Mouse (Mus musculus) spleen, adult 12 weeks (tissue): ENCODE results near the gene Trio.

ENCODE experiments used
- DNase-seq: peaks from one replicate; pipeline ENCODE4 v3.0.0; 2022; ENCODE audit warnings: low spot score

Gene Trio

DNA sequence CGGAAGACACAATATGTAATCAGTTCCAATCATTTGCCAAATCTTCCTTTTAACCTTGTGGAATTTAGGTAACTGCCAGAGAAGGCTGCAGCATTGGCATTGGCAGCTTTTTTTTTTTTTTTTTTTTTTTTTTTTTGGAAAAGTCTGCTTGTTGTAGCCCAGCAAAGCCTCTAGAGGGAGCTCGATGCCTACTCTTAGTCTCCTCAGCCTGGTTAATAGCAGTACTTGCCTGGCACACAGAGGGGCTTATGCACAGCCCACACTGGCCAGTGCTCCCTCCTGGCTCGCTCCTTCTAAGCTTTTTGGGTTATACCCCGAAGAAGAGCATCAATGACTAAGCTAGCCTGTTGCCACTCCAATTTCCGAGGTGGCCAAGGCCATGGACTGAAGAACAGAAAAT, 106.1 kb downstream of the Trio start:
- peak; percentile 12 for DNase-seq

DNA sequence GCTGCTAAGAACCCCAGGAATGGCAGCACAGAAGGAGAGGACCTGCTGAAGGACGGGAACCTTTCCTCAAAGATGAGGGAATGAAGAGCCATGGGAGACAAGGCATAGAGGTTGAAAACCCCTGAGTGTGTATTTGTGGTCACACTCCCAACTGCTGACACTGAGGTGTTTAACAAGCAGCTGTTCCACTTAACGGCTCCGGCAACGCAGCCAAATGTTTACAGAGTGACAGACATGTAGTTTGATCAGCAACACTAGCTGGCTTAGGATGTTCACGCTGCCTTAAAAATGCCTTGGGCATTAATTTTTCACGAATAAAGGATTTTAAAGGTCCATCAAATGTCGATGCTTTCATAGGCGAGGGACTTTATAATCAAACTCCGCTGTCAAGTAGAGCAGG, 106.8 kb downstream of the Trio start:
- no peak for DNase-seq

DNA sequence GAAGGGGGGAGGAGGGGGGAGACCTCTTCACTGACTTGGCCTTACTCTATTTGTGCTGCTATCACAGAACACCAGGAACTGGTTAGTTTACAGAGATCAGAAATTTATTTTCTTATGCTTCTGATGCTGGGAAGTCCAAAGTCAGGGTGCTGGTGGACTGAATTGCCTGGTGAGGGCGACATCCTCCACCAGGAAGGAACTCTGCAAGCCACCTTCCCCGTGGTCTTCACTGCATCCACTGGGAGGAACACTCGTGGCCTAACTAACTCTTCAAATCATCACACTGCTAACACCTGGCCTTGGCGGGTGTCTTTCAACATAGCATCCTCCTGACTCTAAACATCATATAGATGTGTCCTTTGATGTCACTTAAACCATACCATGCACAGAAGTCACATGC, 109.4 kb downstream of the Trio start:
- no peak for DNase-seq

DNA sequence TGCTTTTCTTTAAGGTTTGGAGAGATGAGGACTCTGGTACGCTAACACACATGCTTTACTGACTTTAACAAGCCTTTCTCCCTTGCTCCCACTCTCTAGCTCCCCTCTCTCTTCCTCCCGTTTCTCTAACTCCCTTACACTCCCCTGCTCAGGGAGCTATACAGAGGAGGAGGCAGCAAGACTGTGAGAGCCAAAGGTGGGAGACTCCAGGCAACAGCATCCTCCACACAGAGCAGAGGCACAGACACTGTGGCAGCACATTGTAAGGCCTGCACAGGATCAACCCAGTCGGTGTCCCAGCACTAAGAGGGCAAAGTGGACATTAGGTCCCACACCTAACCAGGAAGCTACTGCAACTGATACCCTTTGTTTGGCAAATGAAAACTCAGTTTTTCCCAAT, 112.6 kb downstream of the Trio start:
- DNase-seq, result no peak

DNA sequence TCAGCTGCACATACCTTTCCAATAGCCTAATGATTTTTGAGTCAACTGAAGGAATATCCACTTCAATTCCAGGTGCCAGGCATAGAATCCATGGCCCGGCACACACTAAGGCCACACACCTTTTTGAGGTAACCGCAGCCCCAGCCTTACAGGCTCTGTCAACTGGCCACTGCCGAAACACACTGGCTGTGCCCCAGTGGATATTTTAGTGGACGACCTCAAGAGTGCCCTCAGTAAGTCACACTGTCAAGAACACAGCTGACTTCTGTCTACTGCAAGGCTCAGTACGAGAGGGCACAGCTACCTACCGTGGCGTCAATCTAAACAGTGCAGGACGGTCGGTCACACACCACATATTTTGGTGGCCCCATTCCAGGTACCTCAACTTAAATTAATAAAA, 114.5 kb downstream of the Trio start:
- DNase-seq, result no peak

DNA sequence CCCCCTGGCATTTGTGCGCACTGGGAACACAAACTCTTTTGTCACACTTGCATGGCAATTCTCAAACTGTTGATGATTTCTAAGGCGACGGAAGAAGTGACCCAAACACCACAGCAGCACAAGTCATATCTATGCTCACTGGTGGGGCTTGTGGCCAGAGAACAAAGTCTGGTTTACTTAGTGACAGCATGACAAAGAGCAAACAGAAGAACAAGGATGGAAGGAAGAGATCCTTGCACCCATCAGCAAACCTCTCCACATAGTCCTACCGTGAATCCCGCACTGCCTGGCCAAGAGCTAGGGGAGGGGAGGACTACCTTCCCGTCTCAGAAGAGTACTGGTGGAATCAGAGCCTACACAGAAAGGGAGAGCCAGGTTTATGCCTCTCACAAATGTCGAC, 115.5 kb downstream of the Trio start:
- DNase-seq, result no peak

DNA sequence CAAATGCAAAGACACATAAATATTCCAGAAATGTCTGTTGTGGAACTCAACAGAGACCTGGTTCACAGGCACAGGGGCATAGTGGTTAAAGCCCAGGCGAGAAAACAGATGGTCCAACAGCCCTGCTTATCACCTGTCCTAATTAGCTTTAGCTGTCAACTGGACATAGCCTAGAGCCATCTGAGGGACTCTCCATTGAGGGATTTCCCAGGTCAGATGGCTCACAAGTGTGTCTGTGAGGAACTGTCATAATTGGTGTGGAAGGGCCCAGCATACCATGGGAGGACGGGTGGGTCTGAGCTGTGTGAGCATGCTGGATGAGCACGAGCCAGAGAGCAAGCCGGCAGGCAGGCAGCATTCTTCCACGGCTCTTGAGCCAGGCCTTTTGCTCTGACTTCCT, 118.0 kb downstream of the Trio start:
- no peak for DNase-seq

DNA sequence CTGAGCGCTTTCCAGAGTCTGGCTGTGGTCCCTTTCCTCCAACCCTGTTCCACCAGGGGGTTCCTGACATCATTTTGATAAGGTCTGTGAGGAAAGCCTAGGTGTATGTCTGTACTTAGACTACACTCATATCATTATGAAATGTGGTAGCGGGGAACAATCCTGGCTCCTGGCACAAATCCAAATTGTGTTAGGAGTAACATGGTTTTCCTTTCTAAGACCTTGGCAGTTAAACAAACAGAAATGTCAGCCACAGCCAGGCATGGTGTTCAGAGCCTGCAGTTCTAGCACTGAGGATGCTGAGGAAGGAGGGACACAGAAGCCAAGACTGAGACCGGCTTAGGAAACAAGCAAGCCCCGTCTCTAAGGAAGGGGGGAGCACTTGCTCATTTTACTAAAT, 119.2 kb downstream of the Trio start:
- no peak for DNase-seq

DNA sequence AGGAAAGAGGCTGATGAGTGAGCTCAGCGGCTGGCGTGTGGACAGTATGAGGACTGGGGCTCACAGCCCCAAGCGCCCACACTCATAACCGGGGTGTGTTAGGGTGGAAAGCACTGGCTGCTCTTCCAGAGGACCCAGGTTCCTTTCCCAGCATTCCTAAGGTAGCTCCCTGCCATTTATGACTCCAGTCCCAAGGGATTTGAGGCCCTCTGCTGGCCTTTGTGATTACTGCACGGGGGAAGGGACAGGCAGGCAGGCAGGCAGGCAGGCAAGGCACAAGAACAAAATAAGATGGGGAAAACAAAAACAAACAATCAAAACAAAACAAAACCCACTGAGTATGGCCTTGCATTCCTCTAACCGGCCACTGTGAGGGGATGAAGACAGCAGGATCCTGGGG, 120.3 kb downstream of the Trio start:
- DNase-seq, result no peak

DNA sequence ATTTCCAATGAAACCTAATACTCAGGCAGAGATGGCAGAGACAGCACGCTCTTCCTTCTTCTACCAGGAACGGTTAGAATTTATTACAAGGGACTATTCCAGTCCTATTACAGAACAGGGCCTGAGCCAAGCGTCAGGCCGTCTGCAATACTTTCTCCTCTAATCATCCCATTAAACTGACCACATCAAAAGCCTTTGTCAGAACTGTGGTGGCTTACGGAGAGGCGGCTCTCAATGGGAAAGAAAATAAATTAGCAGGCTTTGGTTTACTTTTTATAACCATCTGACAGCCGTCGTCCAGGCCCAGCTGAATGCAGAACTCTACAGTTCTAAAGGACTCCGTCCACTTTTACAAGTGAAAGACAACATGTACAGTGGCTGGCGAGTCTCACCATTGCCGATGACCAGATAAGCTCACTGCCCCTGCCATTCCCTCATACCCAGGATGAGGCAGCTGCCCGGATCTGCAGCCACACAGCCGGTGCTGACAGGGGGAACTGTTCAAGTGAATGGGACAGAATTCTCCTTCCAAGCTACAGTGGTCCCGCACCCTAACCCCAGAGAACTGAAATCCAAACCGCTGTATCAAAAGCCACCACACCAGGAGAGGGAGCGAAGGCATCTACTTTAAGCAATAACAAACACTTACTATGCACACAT, 121.2 kb downstream of the Trio start:
- no peak for DNase-seq

DNA sequence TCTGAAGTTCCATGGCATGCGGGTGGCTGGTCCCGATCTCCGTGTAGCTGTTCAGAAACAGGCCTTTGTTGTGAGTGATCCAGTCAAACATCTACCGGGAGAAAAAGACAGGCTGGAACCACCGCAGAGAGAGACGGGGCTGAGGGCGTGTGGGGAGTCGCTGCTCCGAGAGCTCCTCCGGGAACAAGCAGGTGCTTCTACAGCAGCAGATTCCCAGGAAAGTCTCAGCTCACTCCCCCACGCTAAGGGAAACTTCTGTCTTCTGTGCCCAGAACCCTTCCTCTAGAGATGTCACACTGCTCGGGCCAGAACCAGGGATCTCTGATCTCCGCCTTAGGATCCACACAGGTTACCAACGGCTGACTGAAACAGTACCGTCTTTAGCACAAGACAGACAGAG, 124.4 kb downstream of the Trio start:
- no peak for DNase-seq

DNA sequence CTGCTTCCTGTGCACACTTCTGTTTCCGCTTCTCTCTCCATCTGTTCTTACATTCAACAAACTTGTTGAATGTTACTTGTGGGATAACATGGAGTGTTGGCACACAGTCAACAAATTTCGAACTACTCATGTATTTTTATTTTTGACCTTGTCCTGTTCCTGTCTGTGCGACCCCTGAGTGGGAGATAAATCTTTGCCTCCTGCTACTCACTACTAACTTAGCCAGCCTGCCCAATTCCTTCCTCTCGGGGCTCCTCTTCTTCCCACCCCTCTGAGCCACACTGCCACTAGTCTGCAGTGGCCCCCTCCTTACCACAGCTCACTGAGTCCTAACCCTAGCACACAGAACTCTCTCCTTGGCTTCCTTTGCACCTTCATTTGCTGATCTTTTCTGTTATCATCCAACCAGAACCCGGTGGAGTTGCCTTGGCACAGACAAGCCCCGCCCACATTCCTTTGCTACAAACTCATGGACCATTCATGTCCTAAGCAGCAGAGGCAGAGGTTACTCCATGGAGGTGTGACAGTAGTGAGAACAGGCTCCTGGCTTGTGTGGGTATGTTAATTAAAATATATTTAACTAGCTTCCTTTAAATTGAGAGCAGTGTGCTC, 126.7 kb downstream of the Trio start:
- no peak for DNase-seq

DNA sequence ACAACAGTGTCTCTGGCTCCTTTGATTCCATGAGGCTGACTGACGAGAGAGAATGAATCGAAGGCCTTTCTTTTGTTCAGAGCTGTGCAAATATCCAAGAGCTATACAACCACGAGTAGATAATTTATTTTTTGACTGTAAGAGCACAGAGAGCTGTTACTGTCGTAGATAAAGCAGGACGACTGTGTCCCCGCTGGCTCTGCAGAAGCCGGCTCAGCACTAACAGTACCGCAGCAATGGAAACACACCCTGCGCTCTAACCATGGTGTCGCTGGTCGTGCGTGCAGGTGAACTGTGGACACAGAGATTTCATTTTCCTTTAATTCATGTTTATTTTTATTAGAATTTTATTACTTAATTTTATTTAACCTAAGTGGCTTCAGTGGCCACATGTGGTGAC, 131.5 kb downstream of the Trio start:
- no peak for DNase-seq

DNA sequence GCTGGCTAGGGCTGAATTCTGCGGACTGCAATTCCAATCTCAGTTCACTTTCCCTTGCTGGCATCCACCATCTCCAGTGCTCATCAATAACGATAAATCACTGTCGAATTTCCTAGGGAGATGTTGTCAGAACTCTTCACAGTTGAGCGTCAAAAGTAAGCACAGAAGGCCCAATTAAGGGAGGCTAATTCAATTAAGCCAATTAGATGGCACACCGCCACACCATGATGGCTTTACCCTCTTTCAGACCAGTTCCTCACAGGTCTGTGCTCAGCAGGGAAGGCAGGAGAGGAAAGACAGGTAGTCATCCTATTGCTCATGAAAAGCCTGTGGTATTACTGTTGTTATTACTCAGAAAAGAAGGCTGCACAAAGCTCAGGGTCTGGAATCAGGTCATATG, 133.6 kb downstream of the Trio start:
- DNase-seq, result no peak

DNA sequence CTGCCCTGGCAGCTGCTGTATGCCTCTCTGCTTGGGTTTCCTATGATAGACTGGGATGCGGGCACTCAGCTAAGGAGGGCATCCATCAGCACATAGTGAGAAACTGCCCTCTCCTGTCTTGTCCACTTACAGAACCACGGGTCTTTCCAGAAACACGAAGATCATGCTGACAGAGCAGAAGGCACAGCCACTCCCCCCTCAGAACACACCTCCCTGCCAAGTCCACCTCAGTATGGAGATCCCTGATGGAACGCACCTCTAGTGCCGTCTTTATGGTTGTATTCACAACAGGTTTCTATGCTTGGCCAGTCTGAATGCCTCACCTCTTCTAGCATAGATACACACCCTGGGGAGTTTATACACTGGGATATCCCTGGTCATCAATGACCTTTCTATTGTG, 135.0 kb downstream of the Trio start:
- DNase-seq, result no peak

DNA sequence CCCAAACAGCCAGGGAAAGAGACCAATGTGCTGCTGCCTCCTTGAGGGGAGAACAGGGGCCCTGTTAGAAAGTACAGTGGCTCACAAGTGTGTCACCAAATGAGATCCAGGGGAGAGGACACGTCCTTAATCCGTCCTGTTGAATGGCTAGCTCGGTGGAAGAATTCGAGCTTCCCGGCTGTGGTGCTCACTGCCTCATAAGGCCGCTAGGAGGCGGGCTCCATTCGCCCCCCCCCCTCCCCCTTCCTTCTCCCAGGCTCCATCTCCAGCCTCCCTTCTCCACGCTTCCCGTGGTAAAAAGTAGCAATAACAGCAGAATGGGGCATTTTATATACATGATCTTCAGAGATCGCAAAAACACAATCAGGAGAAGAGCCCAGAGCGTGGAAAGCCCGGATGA, 137.5 kb downstream of the Trio start:
- no peak for DNase-seq

DNA sequence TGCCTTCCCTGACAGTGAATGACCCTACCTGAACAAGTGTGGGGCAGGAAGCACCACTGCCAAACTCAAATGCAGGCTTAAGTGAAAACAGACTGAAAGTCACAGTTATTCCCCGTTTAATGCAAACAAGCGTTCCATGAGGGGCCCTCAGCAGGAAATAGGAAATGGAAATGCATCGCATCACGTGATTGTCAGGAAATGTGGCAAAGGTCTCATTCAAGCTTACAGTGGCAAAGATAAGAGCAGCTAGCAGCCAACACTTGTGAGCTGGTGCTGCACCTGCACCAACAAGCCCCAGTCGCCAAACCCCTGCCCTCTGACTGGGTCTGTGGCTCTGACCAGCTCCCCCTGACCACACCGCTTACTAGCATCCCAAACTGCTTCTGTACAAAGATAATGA, 138.7 kb downstream of the Trio start:
- DNase-seq, result no peak

DNA sequence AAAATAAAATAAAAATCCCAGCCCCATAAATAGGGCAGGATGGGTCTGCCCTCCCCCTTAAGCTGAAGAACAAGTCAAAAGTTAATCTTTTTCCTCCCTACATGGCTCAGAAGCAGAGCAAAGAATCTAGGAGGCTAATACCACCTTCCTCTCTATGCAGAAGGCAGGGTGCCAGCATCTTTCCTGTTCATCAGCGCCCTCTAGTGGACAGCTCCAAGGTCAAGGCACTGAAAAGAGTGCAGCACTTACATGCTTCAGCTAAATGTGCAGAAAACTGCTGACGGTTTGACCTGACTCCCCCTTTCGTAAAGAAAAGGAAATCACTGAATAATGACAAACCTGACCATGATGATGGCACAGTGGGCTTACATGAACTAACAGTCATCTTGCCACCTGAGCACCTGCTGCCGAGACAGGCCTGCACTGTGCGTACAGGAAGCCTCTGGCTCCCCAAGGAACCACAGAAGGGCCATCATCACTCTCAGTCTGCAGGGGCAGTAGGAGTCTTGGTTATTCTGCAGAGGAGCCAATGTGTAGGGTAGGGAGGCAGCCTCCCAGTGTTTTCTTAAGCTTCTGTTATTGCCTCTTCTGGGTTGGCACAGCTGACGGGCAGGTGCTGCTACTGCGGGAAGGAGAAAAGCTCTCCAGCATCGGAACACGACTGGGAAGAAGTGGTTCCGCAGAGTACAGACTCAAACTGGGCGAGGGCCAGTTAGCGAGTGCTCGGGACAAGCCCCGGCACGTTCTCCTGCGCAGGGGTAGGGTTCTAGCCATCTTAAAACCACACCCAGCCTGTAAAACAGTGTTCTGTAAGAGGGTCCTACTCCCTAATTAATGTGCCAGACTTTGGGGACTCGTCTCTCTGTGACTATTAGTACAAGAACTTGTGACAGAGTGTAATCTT, 141.0 kb downstream of the Trio start:
- DNase-seq, result peak; percentile 45

DNA sequence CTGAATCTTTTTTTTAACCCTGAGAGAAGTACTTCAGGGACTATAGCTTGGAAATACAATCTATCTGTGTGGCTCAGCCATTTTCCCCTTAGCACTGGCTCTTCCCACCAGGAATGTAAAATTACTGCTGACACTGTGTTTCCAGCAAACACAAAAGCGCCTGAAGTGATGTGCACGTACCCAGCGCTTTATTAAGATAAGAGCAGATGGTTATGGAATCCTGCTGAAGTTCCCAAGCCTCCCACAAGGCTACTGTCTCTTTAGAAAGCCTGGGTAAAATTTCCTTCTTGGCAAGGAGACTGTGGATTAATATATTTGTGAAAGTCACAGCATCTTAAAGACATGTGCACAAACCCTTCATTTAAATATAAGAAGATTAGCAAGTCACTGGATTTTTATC, 141.8 kb downstream of the Trio start:
- no peak for DNase-seq

DNA sequence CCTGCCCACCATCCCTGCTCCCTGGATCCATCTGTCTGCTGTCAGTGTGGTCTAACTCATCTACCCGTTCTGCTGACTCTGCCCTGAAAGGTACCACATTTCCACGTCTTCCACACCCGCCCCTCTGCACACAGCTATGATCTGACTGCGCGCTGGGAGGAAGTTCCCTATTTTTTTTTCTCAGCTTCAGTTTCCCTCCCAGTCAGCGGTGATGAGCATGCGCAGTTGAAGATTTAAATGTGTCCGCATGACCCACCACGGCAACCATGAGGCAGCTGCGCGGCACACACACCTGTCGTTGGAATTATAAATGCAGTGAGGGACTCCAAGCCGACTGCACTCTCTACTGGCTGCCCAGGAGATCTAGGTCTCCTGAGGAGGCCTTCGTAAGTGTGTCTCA, 142.8 kb downstream of the Trio start:
- no peak for DNase-seq

DNA sequence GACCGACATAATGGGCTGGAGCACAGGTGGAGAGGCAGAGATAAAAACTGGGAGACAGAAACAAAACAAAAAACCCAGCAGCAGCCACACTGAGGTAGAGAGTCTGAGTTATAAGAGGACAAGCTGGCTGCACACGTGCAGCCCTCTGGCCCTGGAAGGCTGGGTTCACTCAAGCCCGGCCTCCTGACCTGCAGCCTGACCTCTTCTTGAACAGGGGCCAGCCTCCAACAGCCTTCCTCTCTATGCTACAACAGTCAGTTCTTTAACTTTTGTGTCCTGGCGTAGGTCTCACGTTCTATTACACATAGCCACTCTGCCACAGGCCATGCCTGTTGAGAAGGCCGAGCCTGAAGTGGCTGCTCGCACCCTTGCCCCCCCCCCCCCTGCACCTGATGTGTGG, 147.8 kb downstream of the Trio start:
- no peak for DNase-seq

DNA sequence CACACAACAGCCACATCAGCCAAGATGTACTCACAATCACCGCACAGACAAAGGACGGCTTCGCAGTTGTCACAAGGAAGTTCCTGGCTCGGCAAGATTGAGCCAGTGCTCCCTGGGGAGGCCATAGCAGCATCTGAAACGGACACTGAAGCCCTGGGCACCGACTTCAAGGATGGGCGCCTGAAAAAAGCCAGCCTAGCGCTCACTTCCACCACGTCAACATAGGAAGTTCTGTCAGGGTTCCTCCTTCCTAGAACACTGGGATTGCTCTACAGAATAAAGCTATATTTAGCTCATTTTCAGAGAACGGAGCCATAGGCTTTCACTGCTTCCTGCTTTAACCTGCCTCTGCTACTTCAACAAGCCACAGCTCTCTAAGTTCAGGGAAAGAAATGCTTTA, 149.3 kb downstream of the Trio start:
- DNase-seq, result no peak

DNA sequence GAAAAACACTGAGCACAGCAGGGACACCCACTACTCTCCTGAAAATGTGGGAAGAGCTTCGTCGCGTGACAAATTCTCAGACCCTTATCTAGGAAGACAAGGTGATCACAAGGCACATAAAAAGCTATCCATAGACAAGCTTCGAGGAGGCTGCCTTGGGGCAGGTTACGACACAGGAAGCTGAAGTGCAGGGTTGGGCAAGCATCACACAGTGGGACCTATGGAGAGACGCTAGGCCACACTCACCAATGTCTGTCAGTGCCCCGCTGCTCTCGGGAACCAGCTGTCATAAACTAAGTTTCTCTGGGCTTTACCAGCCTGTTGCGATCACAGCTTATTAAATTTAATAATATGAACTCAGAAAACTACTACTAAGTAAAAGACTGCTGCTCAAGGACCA, 149.9 kb downstream of the Trio start:
- no peak for DNase-seq
